Mouse (Mus musculus) adrenal gland, postnatal 4 days (tissue): ENCODE data around the gene Ccdc117. TPM values are rescaled to one million over a fixed set of nuclear protein-coding genes. Genes with fewer than 3 reads are reported as not detected.
"Not testable (repeated sequence)": the region's sequence is repeated elsewhere in the genome, so short reads cannot be mapped to it uniquely, and the experiment has no call there.

Source experiments
- DNase-seq, 2 experiments: peaks; one replicate each; pipeline ENCODE4 v3.0.0; 2021 to 2022; ENCODE audit warnings: low spot score in 2 of 2, mixed read lengths in 2 of 2
- total RNA-seq, 2 experiments: library from RNA; stranded (reverse); gene quantifications; 2 replicates each; pipeline ENCODE4 v1.2.3; 2021

Gene Ccdc117
- total RNA-seq, 2 experiments from 2014 or later, result 24.2 to 25.0 TPM

DNA sequence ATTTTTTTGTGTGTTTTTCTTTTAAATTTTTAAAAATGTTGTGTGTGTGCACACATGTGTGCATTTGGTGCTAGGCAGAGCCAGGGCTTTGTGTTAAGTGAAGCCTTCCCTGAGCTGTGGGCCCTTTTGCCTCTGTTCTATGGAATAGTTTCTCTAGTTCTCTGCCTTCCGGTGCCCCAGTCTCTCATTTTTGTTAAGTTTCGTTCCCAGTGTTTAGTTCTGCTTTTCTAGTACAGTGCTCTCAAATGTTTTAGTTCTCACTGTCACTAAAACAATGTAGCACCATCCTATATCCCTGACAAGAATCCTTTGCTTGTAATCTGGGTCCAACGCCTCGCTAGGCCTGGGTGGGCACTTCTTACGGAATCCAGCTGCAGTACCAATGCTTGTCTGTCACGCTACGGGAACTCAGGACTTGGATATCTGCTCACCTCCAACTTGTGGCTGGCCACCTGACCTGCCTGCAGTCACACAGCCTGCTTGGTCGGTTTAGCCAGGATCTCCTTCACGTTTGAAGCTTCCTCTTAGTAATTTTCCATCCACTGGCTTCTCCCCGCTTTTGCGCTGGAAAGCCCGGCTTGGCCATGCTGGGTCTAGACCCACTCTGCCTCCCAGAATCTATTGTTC lies 29.8 kb downstream of the Ccdc117 start:
- DNase-seq, result no peak

GRCm38 (mm10) chr11:5510686-5511085 lies 31.3 kb downstream of the Ccdc117 start:
- not testable (repeated sequence) for DNase-seq

GRCm38 (mm10) chr11:5510099-5510391 lies 31.9 kb downstream of the Ccdc117 start:
- no peak for DNase-seq

GRCm38 (mm10) chr11:5509215-5510098 lies 32.5 kb downstream of the Ccdc117 start:
- DNase-seq, result no peak

- no peak for DNase-seq
These were observed 36.0 kb downstream of the Ccdc117 start for GRCm38 (mm10) chr11:5505856-5506575.

DNA sequence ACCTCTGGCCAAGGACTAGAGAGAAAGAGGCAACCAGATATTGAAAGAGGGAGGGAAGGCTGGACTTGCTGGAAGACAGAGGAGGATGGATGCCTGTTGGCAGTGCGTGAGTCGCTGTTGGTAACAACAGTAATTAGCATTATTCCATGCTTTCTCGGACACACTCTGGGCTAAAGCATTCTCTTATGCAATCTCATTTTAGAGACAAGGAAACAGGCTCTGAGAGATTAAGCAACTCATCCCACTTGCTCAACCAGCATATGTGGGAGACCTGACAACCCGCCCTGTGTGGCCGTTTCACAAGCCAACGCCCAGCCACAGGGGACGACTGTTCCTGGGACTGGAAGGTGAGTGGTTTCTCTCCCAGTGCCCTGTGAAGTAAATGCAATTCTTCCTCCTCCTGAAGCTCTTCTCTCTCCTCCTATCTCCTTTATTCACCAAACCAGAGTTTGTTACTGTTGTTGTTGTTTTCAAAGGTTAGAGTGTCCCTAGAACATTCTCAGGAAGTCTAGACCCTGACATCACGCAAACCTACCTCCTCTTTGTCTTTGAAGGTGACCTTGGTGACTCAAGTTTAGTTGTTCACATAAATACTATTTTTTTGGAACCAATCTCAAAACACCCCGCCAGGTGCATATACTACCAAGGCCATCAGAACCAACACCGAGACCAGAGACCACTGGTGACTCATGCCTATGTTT lies 39.5 kb downstream of the Ccdc117 start:
- DNase-seq, result no peak

DNA sequence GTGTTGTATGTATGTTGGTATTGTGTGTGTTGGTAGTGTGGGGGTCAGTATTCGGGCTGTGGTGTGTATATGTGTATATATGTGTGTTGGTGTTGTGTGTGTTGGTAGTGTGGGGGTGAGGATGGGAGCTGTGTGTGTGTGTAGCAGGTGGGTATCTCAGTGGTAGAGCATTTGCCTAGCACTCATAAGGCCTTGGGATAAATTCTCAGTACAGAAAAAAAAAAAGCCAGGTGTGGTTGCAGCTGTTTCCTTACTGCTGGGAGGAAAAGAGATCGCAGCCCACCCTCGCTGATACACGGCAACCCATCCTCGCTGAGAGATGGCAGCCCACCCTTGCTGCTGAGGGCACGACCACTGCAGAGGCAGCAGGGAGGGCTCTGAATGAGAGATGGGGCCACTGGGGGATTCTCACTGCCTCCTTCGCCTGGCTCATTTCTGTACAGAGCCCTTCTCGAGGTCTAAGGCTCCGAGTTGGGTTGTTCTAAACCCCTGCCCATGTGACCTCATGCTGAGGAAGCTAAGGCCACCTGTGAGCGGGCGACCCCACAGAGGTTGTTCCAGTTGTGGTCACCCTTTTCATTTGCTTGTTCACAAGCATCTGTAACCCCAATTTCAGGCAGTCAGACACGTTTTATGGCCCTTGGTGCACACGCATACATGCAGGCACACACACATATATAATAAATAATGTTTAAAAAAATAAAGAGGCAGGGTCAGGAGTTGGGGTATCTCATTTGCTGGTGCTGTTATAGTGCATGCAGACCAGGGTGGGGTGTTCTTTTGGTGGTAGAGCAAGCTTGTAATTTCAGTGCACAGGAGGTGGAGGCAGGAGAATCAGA lies 40.9 kb downstream of the Ccdc117 start:
- DNase-seq, result no peak

- DNase-seq, result no peak
These were observed 41.9 kb downstream of the Ccdc117 start for GRCm38 (mm10) chr11:5499961-5500644.

DNA sequence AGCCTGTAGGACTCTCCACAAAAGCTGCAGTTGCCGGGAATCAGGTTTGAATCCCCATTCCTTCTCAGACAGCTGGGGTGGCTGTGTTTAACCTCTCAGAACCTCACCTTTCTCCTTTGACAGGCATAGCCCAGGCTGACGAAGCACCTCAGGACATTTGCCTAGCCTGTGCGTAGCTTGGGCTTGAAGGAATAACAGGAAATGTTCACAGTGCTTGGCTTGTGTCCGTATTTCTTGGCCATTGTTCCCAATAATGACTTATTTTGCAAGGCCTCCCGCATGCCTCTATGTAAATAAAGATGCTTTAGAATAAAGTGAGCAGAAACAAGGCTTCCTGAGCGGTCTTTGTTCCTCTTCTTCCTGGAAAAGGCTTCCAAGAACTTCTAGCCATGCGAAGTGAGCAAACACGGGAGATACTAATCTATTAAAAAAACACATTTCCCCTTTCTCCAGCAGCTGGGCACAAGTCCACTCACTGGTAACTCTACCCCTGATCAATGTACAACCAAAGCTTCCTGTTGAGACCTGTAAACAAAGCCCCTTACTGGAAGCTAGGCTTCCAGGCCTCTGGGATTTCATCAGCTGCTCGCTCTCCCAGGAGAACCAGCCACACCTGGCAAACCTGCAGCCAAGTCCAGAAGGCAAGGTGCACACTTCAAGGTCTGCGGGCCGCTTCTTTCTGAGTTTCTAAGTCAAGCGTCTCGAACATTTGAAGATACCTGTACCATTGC lies 42.9 kb downstream of the Ccdc117 start:
- no peak for DNase-seq

GRCm38 (mm10) chr11:5498422-5498821 lies 43.6 kb downstream of the Ccdc117 start:
- no peak for DNase-seq

DNA sequence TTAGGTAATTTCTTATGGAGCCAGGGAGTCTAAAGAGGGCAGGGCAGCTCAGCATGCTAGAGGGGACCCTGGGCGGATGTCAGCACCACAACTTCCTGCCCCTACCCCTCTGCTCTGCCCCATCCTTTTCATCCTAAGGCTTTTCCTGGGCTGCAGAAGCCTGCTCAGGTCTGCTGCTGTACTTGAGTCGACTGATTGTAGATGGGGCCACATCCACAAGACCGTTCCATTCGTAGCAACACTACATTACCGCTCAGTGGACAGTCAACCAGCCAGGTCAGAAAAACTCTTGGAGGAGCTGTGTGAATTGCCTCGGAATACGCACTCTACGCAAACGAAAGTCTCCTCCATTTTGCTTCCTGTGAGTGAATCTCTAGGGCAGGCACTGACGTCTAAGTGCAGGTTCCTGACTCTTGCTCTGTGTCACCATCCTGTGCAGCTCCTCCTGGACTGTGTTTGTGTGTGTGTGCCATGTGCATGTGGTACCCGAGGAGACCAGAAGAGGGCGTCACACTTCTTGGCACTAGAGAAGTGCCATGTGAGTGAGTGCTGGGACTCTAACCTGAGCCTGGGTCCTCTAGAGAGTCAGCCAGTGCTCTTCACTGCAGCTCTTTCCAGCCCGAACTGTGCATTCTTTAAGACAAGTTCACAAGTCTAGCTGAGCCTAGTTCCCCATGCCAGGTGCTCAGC lies 45.3 kb downstream of the Ccdc117 start:
- DNase-seq, result no peak

GRCm38 (mm10) chr11:5495906-5496305 lies 46.1 kb downstream of the Ccdc117 start:
- no peak for DNase-seq

DNA sequence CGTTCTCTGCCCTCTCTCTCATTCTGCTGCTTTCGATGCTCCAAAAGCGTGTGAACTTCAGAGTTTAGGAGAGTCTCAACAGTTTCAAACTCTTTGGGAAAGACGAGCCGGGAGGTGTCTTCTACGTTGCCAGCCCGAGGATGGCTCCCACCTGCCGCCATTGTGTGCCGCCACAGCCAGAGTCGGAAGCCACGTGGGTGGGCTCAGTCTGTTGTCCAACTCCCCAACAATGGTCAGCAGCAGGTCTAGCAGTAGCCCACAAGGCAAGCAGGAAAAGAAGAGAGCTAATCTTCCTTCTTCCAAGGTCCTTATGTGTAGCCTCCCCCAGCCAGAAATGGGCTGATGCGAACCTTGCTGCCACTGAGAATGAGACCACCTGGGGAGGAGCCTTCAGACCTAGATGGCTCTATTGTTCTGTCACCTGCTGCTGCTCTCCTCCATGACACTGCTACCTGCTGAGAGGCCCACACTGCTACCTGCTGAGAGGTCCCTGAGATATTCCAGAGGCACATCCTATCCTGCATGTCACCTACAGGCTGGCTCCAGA lies 46.6 kb downstream of the Ccdc117 start:
- DNase-seq, result no peak

- DNase-seq, result no peak
These were observed 48.1 kb downstream of the Ccdc117 start for GRCm38 (mm10) chr11:5493869-5494268.

DNA sequence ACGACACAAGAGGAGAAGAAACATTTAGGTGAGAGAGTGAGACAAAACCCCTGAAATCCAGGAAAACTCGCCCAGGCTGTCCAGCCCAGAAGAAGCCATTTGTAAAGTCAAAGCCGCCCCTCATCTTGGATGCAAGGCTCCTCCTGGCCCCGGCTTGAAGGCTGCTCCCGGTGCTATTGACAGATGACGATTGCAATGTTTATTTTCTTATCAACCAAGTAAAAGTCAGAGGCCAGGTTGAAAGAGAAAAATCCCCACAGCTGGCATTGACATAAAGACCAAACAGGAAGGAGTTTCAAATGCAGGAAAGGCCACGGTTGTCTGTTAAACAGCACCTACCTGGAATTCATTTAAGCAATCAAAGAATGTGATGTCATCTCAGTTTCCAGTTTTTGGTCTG lies 50.1 kb downstream of the Ccdc117 start:
- DNase-seq, result no peak

GRCm38 (mm10) chr11:5490989-5491656 lies 50.9 kb downstream of the Ccdc117 start:
- no peak for DNase-seq

DNA sequence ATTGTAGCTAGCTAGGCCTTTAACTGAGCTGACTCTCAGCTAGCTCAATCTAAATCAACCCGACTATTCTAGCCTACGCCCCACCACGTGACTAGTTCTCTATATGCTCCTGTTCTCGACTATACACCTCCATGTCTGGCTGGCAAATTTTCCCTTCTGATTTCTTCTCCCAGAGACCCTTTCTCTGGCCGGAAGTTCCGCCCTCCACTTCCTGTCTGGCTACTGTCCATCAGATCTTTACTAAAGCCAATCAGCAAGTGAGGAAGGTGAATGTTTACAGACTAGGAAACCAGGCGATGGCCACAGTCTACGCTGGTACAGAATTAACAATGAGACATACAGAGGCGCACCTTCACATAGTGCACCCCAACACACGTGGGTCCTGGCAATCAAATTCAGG lies 52.6 kb downstream of the Ccdc117 start:
- DNase-seq, result not testable (repeated sequence)
